Mouse (Mus musculus) intestine, embryonic 15.5 days (tissue): ENCODE measurements around the gene Ppp2r5c. TPM values are rescaled to one million over a fixed set of nuclear protein-coding genes. Genes with fewer than 3 reads are reported as not detected.

Experiments
- ATAC-seq: fragments of 200-750 bp; cut with Nextera tagmentation; 2 replicates; pipeline ENCODE4 v1.8.0; 2017; ENCODE audit warnings: moderate TSS enrichment, moderate library complexity
- H3K27ac ChIP-seq: fragments of 300-500 bp; sonication (generic); 2 replicates; pipeline ENCODE4 v1.5.1; 2015; ENCODE audit warnings: mild to moderate bottlenecking, inconsistent platforms
- H3K27me3 ChIP-seq: fragments of 300-500 bp; sonication (generic); replicated peaks from 2 replicates; pipeline ENCODE4 v1.6.1; 2015; ENCODE audit warnings: inconsistent platforms
- H3K36me3 ChIP-seq: fragments of 300-500 bp; sonication (generic); 2 replicates; pipeline ENCODE4 v1.6.1; 2015; ENCODE audit warnings: inconsistent platforms
- H3K4me1 ChIP-seq: fragments of 300-500 bp; sonication (generic); replicated peaks from 2 replicates; pipeline ENCODE4 v1.6.1; 2015; ENCODE audit warnings: inconsistent platforms
- H3K4me2 ChIP-seq: fragments of 300-500 bp; sonication (generic); replicated peaks from 2 replicates; pipeline ENCODE4 v1.6.1; 2015; ENCODE audit warnings: mild to moderate bottlenecking, inconsistent platforms
- H3K4me3 ChIP-seq: fragments of 300-500 bp; sonication (generic); replicated peaks from 2 replicates; pipeline ENCODE4 v1.5.1; 2015; ENCODE audit warnings: inconsistent platforms
- H3K9ac ChIP-seq: fragments of 300-500 bp; sonication (generic); 2 replicates; pipeline ENCODE4 v1.6.1; 2015; ENCODE audit warnings: inconsistent platforms
- H3K9me3 ChIP-seq: fragments of 300-500 bp; sonication (generic); 2 replicates; pipeline ENCODE4 v1.6.1; 2016; ENCODE audit warnings: inconsistent platforms
- WGBS: fragments of 180-500 bp; shearing (Covaris S2); methylation state at CpG from one replicate; pipeline ENCODE4 v1.1.7; 2015; 5-methylcytosine and 5-hydroxymethylcytosine counted together
- polyA plus RNA-seq: library from polyadenylated mRNA; unstranded; fragments of >200 nt; fragmentation: Nextera tagmentation; extraction: Ambion mirVana; gene quantifications from 2 replicates; pipeline ENCODE4 v1.2.1, GENCODE M21; 2015

Gene Ppp2r5c
- polyA plus RNA-seq, 1 experiment from 2014 or later: 162 TPM

- WGBS: 87% methylated on average over 4 of the region's 4 CpGs
- H3K4me1 ChIP-seq: peaks cover 13% of the 10 kb centered on the region; the same call in 1 of the 2 replicates
- no peak for ATAC-seq
- no peaks in the 10 kb centered on the region for H3K27me3 ChIP-seq
- no peak overlapping the region for H3K4me3 ChIP-seq
- H3K27ac ChIP-seq: no peak overlapping the region
- H3K9ac ChIP-seq: no peak overlapping the region
- no peak overlapping the region for H3K4me2 ChIP-seq
- H3K36me3 ChIP-seq: no peaks in the 10 kb centered on the region
- no peaks in the 10 kb centered on the region for H3K9me3 ChIP-seq
Measured at GRCm38 (mm10) chr12:110480701-110481100, 33.8 kb downstream of the Ppp2r5c start.

- Histone ChIP-seq H3K9me3 (no peaks in the 10 kb centered on the region), H3K4me1 (peaks cover 32% of the 10 kb centered on the region), H3K27ac (no peak overlapping the region), H3K4me3 (no peak overlapping the region), H3K9ac (no peak overlapping the region), H3K36me3 (no peaks in the 10 kb centered on the region), H3K4me2 (no peak overlapping the region), H3K27me3 (no peaks in the 10 kb centered on the region)
- 43% methylated on average over 6 of the region's 6 CpGs for WGBS
- ATAC-seq: no peak
Measured at GRCm38 (mm10) chr12:110483761-110484160, 36.8 kb downstream of the Ppp2r5c start.

GRCm38 (mm10) chr12:110484824-110485584 is 38.1 kb downstream of the Ppp2r5c start:
- Histone ChIP-seq H3K4me2 (peak overlapping the region; percentile 85), H3K9ac (peak overlapping the region; percentile 76), H3K27me3 (no peaks in the 10 kb centered on the region), H3K36me3 (no peaks in the 10 kb centered on the region), H3K4me1 (peaks cover 40% of the 10 kb centered on the region), H3K27ac (peak overlapping the region; percentile 99), H3K9me3 (no peaks in the 10 kb centered on the region), H3K4me3 (peak overlapping the region; percentile 66)
- ATAC-seq: peak; percentile 62
- WGBS: 3% methylated on average over 17 of the region's 17 CpGs

GRCm38 (mm10) chr12:110485585-110486331 is 38.8 kb downstream of the Ppp2r5c start:
- peak overlapping the region; percentile 66 for H3K4me3 ChIP-seq
- peak; percentile 92 for ATAC-seq
- peak overlapping the region; percentile 82 for H3K9ac ChIP-seq
- H3K9me3 ChIP-seq: no peaks in the 10 kb centered on the region
- H3K27me3 ChIP-seq: no peaks in the 10 kb centered on the region
- peak overlapping the region; percentile 85 for H3K4me2 ChIP-seq
- peak overlapping the region; percentile 99 for H3K27ac ChIP-seq
- under 1% methylated on average over 27 of the region's 27 CpGs for WGBS
- H3K4me1 ChIP-seq: peaks cover 40% of the 10 kb centered on the region
- no peaks in the 10 kb centered on the region for H3K36me3 ChIP-seq

GRCm38 (mm10) chr12:110486852-110487251 is 39.9 kb downstream of the Ppp2r5c start:
- Histone ChIP-seq H3K4me3 (peak overlapping the region; percentile 66), H3K9ac (peak overlapping the region; percentile 82), H3K36me3 (no peaks in the 10 kb centered on the region), H3K27me3 (no peaks in the 10 kb centered on the region), H3K9me3 (no peaks in the 10 kb centered on the region), H3K4me1 (peaks cover 40% of the 10 kb centered on the region), H3K4me2 (peak overlapping the region; percentile 83), H3K27ac (no peak overlapping the region)
- ATAC-seq: no peak
- WGBS: 76% methylated on average over 5 of the region's 5 CpGs

GRCm38 (mm10) chr12:110488031-110488430 is 41.1 kb downstream of the Ppp2r5c start:
- peak overlapping the region; percentile 11; the same call in 1 of the 2 replicates for H3K9ac ChIP-seq
- H3K4me1 ChIP-seq: peaks cover 40% of the 10 kb centered on the region
- H3K27me3 ChIP-seq: no peaks in the 10 kb centered on the region
- no peak overlapping the region for H3K4me3 ChIP-seq
- H3K27ac ChIP-seq: no peak overlapping the region
- no peaks in the 10 kb centered on the region for H3K36me3 ChIP-seq
- H3K4me2 ChIP-seq: peak overlapping the region; percentile 83; the same call in 1 of the 2 replicates
- ATAC-seq: no peak
- 47% methylated on average over 9 of the region's 9 CpGs for WGBS
- H3K9me3 ChIP-seq: no peaks in the 10 kb centered on the region

GRCm38 (mm10) chr12:110489946-110490701 is 43.2 kb downstream of the Ppp2r5c start:
- no peak for ATAC-seq
- no peak overlapping the region for H3K4me2 ChIP-seq
- no peak overlapping the region for H3K27ac ChIP-seq
- H3K4me1 ChIP-seq: peaks cover 27% of the 10 kb centered on the region
- no peaks in the 10 kb centered on the region for H3K27me3 ChIP-seq
- no peaks in the 10 kb centered on the region for H3K9me3 ChIP-seq
- H3K9ac ChIP-seq: no peak overlapping the region
- 92% methylated on average over 12 of the region's 12 CpGs for WGBS
- no peak overlapping the region for H3K4me3 ChIP-seq
- no peaks in the 10 kb centered on the region for H3K36me3 ChIP-seq

- Histone ChIP-seq H3K27ac (no peak overlapping the region), H3K4me3 (no peak overlapping the region), H3K9ac (no peak overlapping the region), H3K9me3 (no peaks in the 10 kb centered on the region), H3K36me3 (no peaks in the 10 kb centered on the region), H3K4me2 (no peak overlapping the region), H3K4me1 (peaks cover 27% of the 10 kb centered on the region), H3K27me3 (no peaks in the 10 kb centered on the region)
- ATAC-seq: no peak
- WGBS: 90% methylated on average over 5 of the region's 5 CpGs
Measured at GRCm38 (mm10) chr12:110492436-110492835, 45.5 kb downstream of the Ppp2r5c start.

- Histone ChIP-seq H3K4me1 (peaks cover 31% of the 10 kb centered on the region), H3K27me3 (no peaks in the 10 kb centered on the region), H3K27ac (no peak overlapping the region), H3K9ac (no peak overlapping the region), H3K4me3 (no peak overlapping the region), H3K4me2 (no peak overlapping the region), H3K9me3 (no peaks in the 10 kb centered on the region), H3K36me3 (no peaks in the 10 kb centered on the region)
- no peak for ATAC-seq
- WGBS: 93% methylated on average over 13 of the region's 13 CpGs
Measured at GRCm38 (mm10) chr12:110493597-110494369, 46.9 kb downstream of the Ppp2r5c start.

GRCm38 (mm10) chr12:110494846-110495245 is 47.9 kb downstream of the Ppp2r5c start:
- no peak for ATAC-seq
- Histone ChIP-seq H3K27ac (no peak overlapping the region), H3K9ac (no peak overlapping the region), H3K4me1 (peaks cover 34% of the 10 kb centered on the region), H3K27me3 (no peaks in the 10 kb centered on the region), H3K4me3 (no peak overlapping the region), H3K36me3 (no peaks in the 10 kb centered on the region), H3K4me2 (no peak overlapping the region), H3K9me3 (no peaks in the 10 kb centered on the region)
- WGBS: 62% methylated on average over 2 of the region's 2 CpGs

- Histone ChIP-seq H3K27me3 (no peaks in the 10 kb centered on the region), H3K36me3 (no peaks in the 10 kb centered on the region), H3K4me1 (peaks cover 36% of the 10 kb centered on the region), H3K4me3 (no peak overlapping the region), H3K9me3 (no peaks in the 10 kb centered on the region), H3K27ac (no peak overlapping the region), H3K4me2 (no peak overlapping the region), H3K9ac (no peak overlapping the region)
- ATAC-seq: no peak
- 95% methylated on average over 8 of the region's 8 CpGs for WGBS
Measured at GRCm38 (mm10) chr12:110495260-110495659, 48.3 kb downstream of the Ppp2r5c start.
